Mouse (Mus musculus) brain, embryonic 14.5 days (tissue): Measurements from ENCODE around the gene Ikbkg.
"Not testable (repeated sequence)": the region's sequence is repeated elsewhere in the genome, so short reads cannot be mapped to it uniquely, and the experiment has no call there.

ENCODE experiments used
- CTCF ChIP-seq: fragments of 200-500 bp; IDR thresholded peaks from 2 replicates; pipeline ENCODE4 v1.5.1; 2012; ENCODE audit warnings: inconsistent platforms, mild to moderate bottlenecking, moderate library complexity, borderline replicate concordance; ENCODE audit not compliant: insufficient read depth, insufficient read length; ENCODE audit errors: extremely low read depth
- POLR2A ChIP-seq: fragments of 200-500 bp; IDR thresholded peaks from 2 replicates; pipeline ENCODE4 v1.6.1; 2012; ENCODE audit warnings: mild to moderate bottlenecking, inconsistent platforms, borderline replicate concordance; ENCODE audit not compliant: poor library complexity, insufficient read depth, insufficient read length, severe bottlenecking; ENCODE audit errors: extremely low read depth

GRCm38 (mm10) chrX:74481349-74481885 lies 88.3 kb downstream of the Ikbkg start, which contains the start of gene Gm6880:
- TF ChIP-seq CTCF, POLR2A: not testable (repeated sequence)
